In genomic region chr15:99796066-99796465, GRCm38 (mm10) we compare ENCODE assay signal across 11 mouse cellular contexts. TPM values are rescaled to one million over a fixed set of nuclear protein-coding genes. Genes with fewer than 3 reads are reported as not detected.
DNase-seq lines count a peak whose midpoint lies in the region; ATAC-seq and TF ChIP-seq lines count a peak whose summit lies in the region.
"Had no signal": no experiment of that assay in that cellular context is flagged by ENCODE, and none has a peak within 500 bp of the region (broad histone marks: within the 10 kb centered on the region; RNA-seq: fewer than 3 reads in every experiment).

No protein-coding gene starts in this region.

- ATAC-seq in forebrain, postnatal 0 days, result no peak
- ATAC-seq in forebrain, embryonic 14.5 days, result no peak
- no peak for ATAC-seq in limb, embryonic 15.5 days (ENCODE audit: insufficient number of reproducible peaks, low FRiP score, low TSS enrichment, low read depth)
- peak; percentile 40; the same call in 1 of the 2 replicates for ATAC-seq in granulocyte monocyte progenitor cell, adult 5-6 weeks (replicated peaks; ENCODE audit: poor library complexity, severe bottlenecking)

- no peaks in the 10 kb centered on the region for H3K9me3 ChIP-seq in forebrain, postnatal 0 days (ENCODE audit: low read length)
- no peaks in the 10 kb centered on the region for H3K9me3 ChIP-seq in forebrain, embryonic 14.5 days (replicated peaks; ENCODE audit: control insufficient read depth, low read length)
- no peaks in the 10 kb centered on the region for H3K9me3 ChIP-seq in limb, embryonic 15.5 days
- H3K9me3 ChIP-seq in limb, embryonic 10.5 days (replicated peaks), result no peaks in the 10 kb centered on the region; the same call in 1 of the 2 replicates
- H3K9me3 ChIP-seq: embryonic facial prominence, embryonic 12.5 days had no signal

- 92% methylated on average over 3 of the region's 3 CpGs for WGBS in forebrain, postnatal 0 days
- 94% methylated on average over 3 of the region's 3 CpGs for WGBS in forebrain, embryonic 14.5 days
- WGBS in limb, embryonic 15.5 days, result 88% methylated on average over 3 of the region's 3 CpGs
- WGBS in limb, embryonic 10.5 days, result 87% methylated on average over 3 of the region's 3 CpGs

- TF ChIP-seq CTCF in forebrain, postnatal 0 days (IDR thresholded peaks at IDR 0.05; ENCODE audit: low read depth), result peak; percentile 52

- H3K4me1 ChIP-seq in forebrain, postnatal 0 days (ENCODE audit: insufficient read depth), result no peaks in the 10 kb centered on the region
- 0 out of 2 replicates have a peak, but pooled peaks cover 3% of the 10 kb centered on the region for H3K4me1 ChIP-seq in forebrain, embryonic 14.5 days (ENCODE audit: control insufficient read depth, insufficient read depth, low read length)
- peaks cover 36% of the 10 kb centered on the region for H3K4me1 ChIP-seq in limb, embryonic 15.5 days
- peaks cover 29% of the 10 kb centered on the region for H3K4me1 ChIP-seq in limb, embryonic 10.5 days

- no peak overlapping the region for H3K4me2 ChIP-seq in forebrain, postnatal 0 days (ENCODE audit: low read depth)
- H3K4me2 ChIP-seq in forebrain, embryonic 14.5 days (ENCODE audit: low read length), result no peak overlapping the region
- no peak overlapping the region for H3K4me2 ChIP-seq in limb, embryonic 15.5 days
- H3K4me2 ChIP-seq: embryonic facial prominence, embryonic 12.5 days had no signal

- H3K36me3 ChIP-seq in forebrain, postnatal 0 days (ENCODE audit: insufficient read depth), result no peaks in the 10 kb centered on the region; the same call in 1 of the 2 replicates
- peaks cover 16% of the 10 kb centered on the region for H3K36me3 ChIP-seq in forebrain, embryonic 14.5 days (ENCODE audit: control insufficient read depth, insufficient read depth, low read length)
- H3K36me3 ChIP-seq in limb, embryonic 15.5 days, result peaks cover 68% of the 10 kb centered on the region
- peaks cover 96% of the 10 kb centered on the region for H3K36me3 ChIP-seq in limb, embryonic 10.5 days

- no peak overlapping the region for H3K9ac ChIP-seq in forebrain, postnatal 0 days
- no peak overlapping the region for H3K9ac ChIP-seq in forebrain, embryonic 14.5 days (ENCODE audit: low read length)
- no peak overlapping the region for H3K9ac ChIP-seq in limb, embryonic 15.5 days
- H3K9ac ChIP-seq: embryonic facial prominence, embryonic 12.5 days had no signal

- H3K27ac ChIP-seq in forebrain, postnatal 0 days (ENCODE audit: low read depth, low read length), result peak overlapping the region; percentile 50; the same call in 1 of the 2 replicates
- no peak overlapping the region for H3K27ac ChIP-seq in forebrain, embryonic 14.5 days (ENCODE audit: low read depth, low read length)
- peak overlapping the region; percentile 50 for H3K27ac ChIP-seq in limb, embryonic 15.5 days
- no peak overlapping the region for H3K27ac ChIP-seq in limb, embryonic 10.5 days
- H3K27ac ChIP-seq: embryonic facial prominence, embryonic 12.5 days had no signal

- no peaks in the 10 kb centered on the region for H3K27me3 ChIP-seq in forebrain, postnatal 0 days (ENCODE audit: insufficient read depth, low read length)
- H3K27me3 ChIP-seq in forebrain, embryonic 14.5 days (replicated peaks; ENCODE audit: control insufficient read depth, insufficient read depth, low read length), result no peaks in the 10 kb centered on the region
- no peaks in the 10 kb centered on the region for H3K27me3 ChIP-seq in limb, embryonic 15.5 days
- H3K27me3 ChIP-seq in limb, embryonic 10.5 days (ENCODE audit: low read depth, poor library complexity, severe bottlenecking), result no peaks in the 10 kb centered on the region
- H3K27me3 ChIP-seq: embryonic facial prominence, embryonic 12.5 days had no signal

- H3K4me3 ChIP-seq in forebrain, postnatal 0 days (ENCODE audit: low read depth, low read length), result no peak overlapping the region
- H3K4me3 ChIP-seq in forebrain, embryonic 14.5 days (ENCODE audit: low read depth, low read length), result no peak overlapping the region
- no peak overlapping the region for H3K4me3 ChIP-seq in limb, embryonic 15.5 days
- H3K4me3 ChIP-seq in limb, embryonic 10.5 days, result no peak overlapping the region
- H3K4me3 ChIP-seq: embryonic facial prominence, embryonic 12.5 days had no signal

- DNase-seq in forebrain, postnatal 0 days, result no peak
- no peak for DNase-seq in forebrain, embryonic 14.5 days (ENCODE audit: low spot score)
- DNase-seq in limb, embryonic 10.5 days (ENCODE audit: low spot score), result no peak
- DNase-seq in B cell, adult 2 months, result peak; percentile 24 to 29
- no peak for DNase-seq in ovary, adult 18-20 months (ENCODE audit: low spot score)
- DNase-seq in urinary bladder, postnatal 4 days (ENCODE audit: low spot score in 2 of 2), result no peak
- DNase-seq: heart, postnatal 4 days; layer of hippocampus, postnatal 36 days had no signal

RNA-seq across cellular contexts. Expression of gene Cers5, which starts 23.4 kb away (rescaled TPM):
- 95.7 and 99.2 TPM in 2 replicates for total RNA-seq in forebrain, postnatal 0 days (2014; rRNA removed)
- polyA plus RNA-seq in forebrain, postnatal 0 days (2015; fragmentation: Nextera tagmentation; extraction: Ambion mirVana), result 69.5 and 76.8 TPM in 2 replicates
- polyA plus RNA-seq in forebrain, embryonic 14.5 days (2014; fragmentation: Nextera tagmentation; extraction: Ambion mirVana), result 71.9 and 72.5 TPM in 2 replicates
- polyA plus RNA-seq in limb, embryonic 15.5 days (2015; fragmentation: Nextera tagmentation; extraction: Ambion mirVana), result 83.6 and 84.8 TPM in 2 replicates
- 68.2 and 75.6 TPM in 2 replicates for polyA plus RNA-seq in limb, embryonic 10.5 days (2016; fragmentation: Nextera tagmentation; extraction: Ambion mirVana)
- total RNA-seq in granulocyte monocyte progenitor cell, adult 5-6 weeks (2014; fragmentation: Nextera tagmentation), result 34.8 and 58.3 TPM in 2 replicates
- 17.9 and 24.5 TPM in 2 replicates for total RNA-seq in granulocyte monocyte progenitor cell, adult 5-6 weeks (2017)

Comparison
In these comparisons a context has a peak if more than half of its experiments do, and no peak if none do; other contexts are left out.
1. H3K27ac ChIP-seq: peak in forebrain, postnatal 0 days (single experiment) and limb, embryonic 15.5 days (single experiment); none in forebrain, embryonic 14.5 days (single experiment) and limb, embryonic 10.5 days (single experiment).
2. DNase-seq: peak in B cell, adult 2 months (2 of 2); none in forebrain, postnatal 0 days (single experiment), forebrain, embryonic 14.5 days (single experiment), limb, embryonic 10.5 days (single experiment), ovary, adult 18-20 months (single experiment) and urinary bladder, postnatal 4 days (0 of 2).